Mouse (Mus musculus) kidney, embryonic 15.5 days (tissue): Measurements from ENCODE around the gene Polg2. TPM values are rescaled to one million over a fixed set of nuclear protein-coding genes. Genes with fewer than 3 reads are reported as not detected.

Experiments used
- ATAC-seq: fragments of 200-750 bp; cut with Nextera tagmentation; replicated peaks from 2 replicates; pipeline ENCODE4 v1.8.0; 2017; ENCODE audit warnings: moderate TSS enrichment; ENCODE audit not compliant: low FRiP score
- H3K27ac ChIP-seq: fragments of 300-500 bp; sonication (generic); 2 replicates; pipeline ENCODE4 v1.5.1; 2015; ENCODE audit warnings: mild to moderate bottlenecking, inconsistent platforms
- H3K27me3 ChIP-seq: fragments of 300-500 bp; sonication (generic); 2 replicates; pipeline ENCODE4 v1.6.1; 2015; ENCODE audit warnings: inconsistent platforms
- H3K36me3 ChIP-seq: fragments of 300-500 bp; sonication (generic); 2 replicates; pipeline ENCODE4 v1.6.1; 2015; ENCODE audit warnings: inconsistent platforms
- H3K4me1 ChIP-seq: fragments of 300-500 bp; sonication (generic); 2 replicates; pipeline ENCODE4 v1.6.1; 2015; ENCODE audit warnings: inconsistent platforms
- H3K4me2 ChIP-seq: fragments of 300-500 bp; sonication (generic); 2 replicates; pipeline ENCODE4 v1.6.1; 2015; ENCODE audit warnings: moderate library complexity, mild to moderate bottlenecking, inconsistent platforms
- H3K4me3 ChIP-seq: fragments of 300-500 bp; sonication (generic); replicated peaks from 2 replicates; pipeline ENCODE4 v1.5.1; 2015; ENCODE audit warnings: mild to moderate bottlenecking, inconsistent platforms
- H3K9ac ChIP-seq: fragments of 300-500 bp; sonication (generic); 2 replicates; pipeline ENCODE4 v1.6.1; 2015; ENCODE audit warnings: mild to moderate bottlenecking, inconsistent platforms
- H3K9me3 ChIP-seq: fragments of 300-500 bp; sonication (generic); replicated peaks from 2 replicates; pipeline ENCODE4 v1.6.1; 2016; ENCODE audit warnings: inconsistent platforms
- WGBS: fragments of 180-500 bp; shearing (Covaris S2); methylation state at CpG from one replicate; pipeline ENCODE4 v1.1.7; 2015; ENCODE audit warnings: mixed read lengths; 5-methylcytosine and 5-hydroxymethylcytosine counted together
- polyA plus RNA-seq: library from polyadenylated mRNA; unstranded; fragments of >200 nt; fragmentation: Nextera tagmentation; extraction: Ambion mirVana; gene quantifications from 2 replicates; pipeline ENCODE4 v1.2.1, GENCODE M21; 2015

The Polg2 gene
- polyA plus RNA-seq, 1 experiment from 2014 or later = 12.1 TPM

GRCm38 (mm10) chr11:106778132-106778531, 1.2 kb downstream of the Polg2 start:
- Histone ChIP-seq H3K4me2 (peak overlapping the region; percentile 82), H3K4me1 (peaks cover 17% of the 10 kb centered on the region), H3K4me3 (peak overlapping the region; percentile 89), H3K9ac (no peak overlapping the region), H3K27ac (no peak overlapping the region), H3K9me3 (no peaks in the 10 kb centered on the region), H3K27me3 (no peaks in the 10 kb centered on the region), H3K36me3 (peaks cover 73% of the 10 kb centered on the region)
- no peak for ATAC-seq
- WGBS = 94% methylated on average over 7 of the region's 7 CpGs

- Histone ChIP-seq H3K4me2 (peak overlapping the region; percentile 23; the same call in 1 of the 2 replicates), H3K9ac (no peak overlapping the region), H3K27me3 (no peaks in the 10 kb centered on the region), H3K4me1 (peaks cover 17% of the 10 kb centered on the region), H3K36me3 (peaks cover 73% of the 10 kb centered on the region), H3K9me3 (no peaks in the 10 kb centered on the region), H3K4me3 (no peak overlapping the region), H3K27ac (no peak overlapping the region)
- no peak for ATAC-seq
- WGBS = 92% methylated on average over 3 of the region's 3 CpGs
Measured at GRCm38 (mm10) chr11:106777395-106777794, 1.9 kb downstream of the Polg2 start.

DNA sequence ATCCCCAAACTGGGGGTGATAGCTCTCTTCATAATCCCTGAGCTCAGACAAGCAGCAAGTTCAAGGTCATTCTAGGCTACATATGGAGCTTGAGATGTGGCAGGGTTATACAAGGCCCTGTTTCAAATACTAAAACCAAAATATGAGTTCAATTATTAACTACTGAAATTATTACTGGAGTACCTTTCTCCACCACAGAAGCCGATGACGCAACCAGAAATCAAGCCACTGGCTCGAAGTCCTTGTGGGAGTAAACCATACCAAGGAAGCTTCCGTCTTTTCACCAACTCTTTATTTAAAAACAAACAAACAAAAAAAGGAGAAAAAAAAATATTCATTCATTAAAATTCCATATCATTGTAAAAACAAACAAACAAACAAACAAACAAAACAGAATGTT, 2.4 kb downstream of the Polg2 start:
- ATAC-seq = no peak

GRCm38 (mm10) chr11:106773061-106773460, 6.3 kb downstream of the Polg2 start:
- H3K27me3 ChIP-seq = no peaks in the 10 kb centered on the region
- H3K4me2 ChIP-seq = no peak overlapping the region
- peaks cover 93% of the 10 kb centered on the region for H3K36me3 ChIP-seq
- no peaks in the 10 kb centered on the region for H3K9me3 ChIP-seq
- H3K4me1 ChIP-seq = peaks cover 8% of the 10 kb centered on the region
- no peak overlapping the region for H3K9ac ChIP-seq
- H3K27ac ChIP-seq = no peak overlapping the region
- no peak overlapping the region for H3K4me3 ChIP-seq
- no peak for ATAC-seq
- 90% methylated on average over 9 of the region's 9 CpGs for WGBS

More for the DNA sequence above, 2.4 kb downstream of the Polg2 start:
- H3K9me3 ChIP-seq = no peaks in the 10 kb centered on the region
- H3K9ac ChIP-seq = no peak overlapping the region
- H3K36me3 ChIP-seq = peaks cover 73% of the 10 kb centered on the region
- H3K27me3 ChIP-seq = no peaks in the 10 kb centered on the region
- no peak overlapping the region for H3K4me2 ChIP-seq
- H3K27ac ChIP-seq = no peak overlapping the region
- 85% methylated on average over 4 of the region's 4 CpGs for whole genome bisulfite sequencing
- H3K4me1 ChIP-seq = peaks cover 17% of the 10 kb centered on the region
- H3K4me3 ChIP-seq = no peak overlapping the region

DNA sequence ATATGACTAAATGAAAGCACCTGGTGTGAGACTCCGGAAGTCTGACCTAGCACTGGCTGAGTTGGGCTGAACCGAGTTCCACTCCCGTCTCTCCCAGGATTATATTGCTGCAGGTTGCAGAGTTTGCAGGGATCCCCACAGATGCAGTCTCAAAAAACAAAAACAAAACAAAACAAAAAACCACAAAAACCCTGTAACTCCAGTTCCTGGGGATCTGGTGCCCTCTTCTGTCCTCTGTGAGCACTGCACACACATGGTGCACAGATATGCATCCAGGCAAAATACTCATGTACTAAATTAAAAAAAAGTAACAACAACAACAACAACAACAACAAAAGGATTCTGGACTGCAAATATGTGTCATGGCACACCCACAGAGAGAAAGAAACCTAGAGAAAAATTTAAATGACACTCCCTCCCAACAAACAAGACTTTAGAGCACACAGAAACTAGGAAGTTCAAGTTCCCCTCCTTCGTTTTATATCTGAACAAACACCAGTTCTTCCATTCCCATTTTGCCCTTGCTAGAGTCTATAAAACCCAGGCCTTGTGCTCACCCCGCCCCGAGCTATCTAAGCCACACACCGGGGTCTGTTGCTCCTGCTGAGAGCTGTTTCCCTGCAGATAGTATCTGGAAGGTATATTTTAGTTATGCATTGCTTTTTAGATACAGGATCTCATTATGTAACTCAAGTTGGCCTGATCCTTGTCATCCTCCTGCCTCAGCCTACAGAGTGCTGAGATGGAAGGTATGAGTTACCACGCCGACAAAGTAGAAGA, 9.0 kb downstream of the Polg2 start:
- H3K4me1 ChIP-seq = no peaks in the 10 kb centered on the region
- H3K9me3 ChIP-seq = 0 out of 2 replicates have a peak, but pooled peaks cover 3% of the 10 kb centered on the region
- H3K9ac ChIP-seq = no peak overlapping the region
- peaks cover 97% of the 10 kb centered on the region for H3K36me3 ChIP-seq
- no peak for ATAC-seq
- no peak overlapping the region for H3K27ac ChIP-seq
- no peaks in the 10 kb centered on the region for H3K27me3 ChIP-seq
- H3K4me2 ChIP-seq = no peak overlapping the region
- WGBS = 95% methylated on average over 9 of the region's 9 CpGs
- no peak overlapping the region for H3K4me3 ChIP-seq

DNA sequence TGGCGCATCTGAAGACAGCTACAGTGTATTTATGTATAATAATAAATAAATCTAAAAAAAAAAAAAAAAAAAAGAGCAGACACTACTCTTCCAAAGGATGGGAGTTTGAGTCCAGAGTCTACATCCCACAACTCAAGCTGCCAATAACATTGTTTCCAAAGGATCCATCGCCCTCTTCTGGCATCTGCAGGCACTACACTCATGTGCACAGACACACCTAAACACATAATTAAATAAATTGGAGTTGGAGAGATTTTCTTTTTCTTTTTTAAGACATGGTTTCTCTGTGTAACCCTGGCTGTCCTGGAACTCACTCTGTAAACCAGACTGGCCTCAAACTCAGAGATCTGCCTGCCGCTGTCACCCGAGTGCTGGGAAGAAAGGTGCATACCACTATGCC, 11.8 kb downstream of the Polg2 start:
- no peak overlapping the region for H3K9ac ChIP-seq
- ATAC-seq = no peak
- 89% methylated on average over 4 of the region's 4 CpGs for WGBS
- 0 out of 2 replicates have a peak, but pooled peaks cover 3% of the 10 kb centered on the region for H3K9me3 ChIP-seq
- H3K27me3 ChIP-seq = no peaks in the 10 kb centered on the region
- H3K4me3 ChIP-seq = no peak overlapping the region
- H3K36me3 ChIP-seq = peaks cover 77% of the 10 kb centered on the region
- no peak overlapping the region for H3K4me2 ChIP-seq
- no peak overlapping the region for H3K27ac ChIP-seq
- H3K4me1 ChIP-seq = peaks cover 8% of the 10 kb centered on the region

GRCm38 (mm10) chr11:106766611-106767162, 12.7 kb downstream of the Polg2 start:
- H3K4me3 ChIP-seq = no peak overlapping the region
- H3K4me1 ChIP-seq = peaks cover 16% of the 10 kb centered on the region
- H3K27me3 ChIP-seq = no peaks in the 10 kb centered on the region
- no peak overlapping the region for H3K9ac ChIP-seq
- ATAC-seq = no peak
- 76% methylated on average over 4 of the region's 4 CpGs for WGBS
- no peak overlapping the region for H3K27ac ChIP-seq
- 0 out of 2 replicates have a peak, but pooled peaks cover 3% of the 10 kb centered on the region for H3K9me3 ChIP-seq
- peaks cover 68% of the 10 kb centered on the region for H3K36me3 ChIP-seq
- no peak overlapping the region for H3K4me2 ChIP-seq

- WGBS = 72% methylated on average over 9 of the region's 9 CpGs
- no peak overlapping the region for H3K4me2 ChIP-seq
- ATAC-seq = peak; percentile 34; the same call in 1 of the 2 replicates
Measured at GRCm38 (mm10) chr11:106762800-106763185, 16.5 kb downstream of the Polg2 start.

GRCm38 (mm10) chr11:106762139-106762799, 17.1 kb downstream of the Polg2 start:
- Histone ChIP-seq H3K4me2 (no peak overlapping the region), H3K9ac (no peak overlapping the region), H3K4me1 (peaks cover 17% of the 10 kb centered on the region), H3K36me3 (peaks cover 24% of the 10 kb centered on the region), H3K9me3 (no peaks in the 10 kb centered on the region), H3K27me3 (no peaks in the 10 kb centered on the region), H3K27ac (peak overlapping the region; percentile 91), H3K4me3 (no peak overlapping the region)
- peak; percentile 84 for ATAC-seq
- 18% methylated on average over 5 of the region's 5 CpGs for WGBS

More at GRCm38 (mm10) chr11:106762800-106763185, 16.5 kb downstream of the Polg2 start:
- Histone ChIP-seq H3K4me3 (no peak overlapping the region), H3K36me3 (peaks cover 29% of the 10 kb centered on the region), H3K4me1 (peaks cover 17% of the 10 kb centered on the region), H3K27ac (peak overlapping the region; percentile 91), H3K9me3 (0 out of 2 replicates have a peak, but pooled peaks cover 3% of the 10 kb centered on the region), H3K27me3 (no peaks in the 10 kb centered on the region), H3K9ac (no peak overlapping the region)

DNA sequence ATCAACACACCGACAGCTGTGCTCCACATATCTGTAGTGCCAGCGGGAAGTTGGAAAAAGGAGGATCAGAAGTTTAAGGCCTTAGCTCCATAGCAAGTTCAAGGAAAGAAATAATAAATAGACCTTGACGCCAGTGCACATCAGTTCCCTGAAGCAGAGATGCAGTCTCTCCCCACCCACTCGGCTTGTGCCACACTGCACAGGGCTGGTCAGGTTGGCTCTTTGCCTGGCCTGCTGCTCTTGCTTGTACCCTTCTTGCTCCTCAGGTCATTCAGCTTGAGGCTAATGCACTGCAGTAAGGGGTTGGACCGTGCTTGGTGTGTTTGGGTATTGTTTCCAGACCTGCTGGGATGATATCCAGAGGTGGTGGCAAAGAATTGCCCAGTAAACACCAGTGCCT, 18.8 kb downstream of the Polg2 start:
- ATAC-seq = no peak
- Histone ChIP-seq H3K9me3 (no peaks in the 10 kb centered on the region), H3K4me1 (peaks cover 17% of the 10 kb centered on the region), H3K27me3 (no peaks in the 10 kb centered on the region), H3K36me3 (0 out of 2 replicates have a peak, but pooled peaks cover 8% of the 10 kb centered on the region), H3K27ac (no peak overlapping the region), H3K4me2 (no peak overlapping the region), H3K9ac (no peak overlapping the region), H3K4me3 (no peak overlapping the region)
- 89% methylated on average over 5 of the region's 5 CpGs for WGBS

GRCm38 (mm10) chr11:106759028-106759427, 20.3 kb downstream of the Polg2 start:
- 92% methylated on average over 3 of the region's 3 CpGs for WGBS
- H3K4me3 ChIP-seq = no peak overlapping the region
- H3K4me1 ChIP-seq = peaks cover 17% of the 10 kb centered on the region
- no peak overlapping the region for H3K9ac ChIP-seq
- ATAC-seq = no peak
- H3K27me3 ChIP-seq = no peaks in the 10 kb centered on the region
- no peaks in the 10 kb centered on the region for H3K9me3 ChIP-seq
- no peak overlapping the region for H3K4me2 ChIP-seq
- no peak overlapping the region for H3K27ac ChIP-seq
- no peaks in the 10 kb centered on the region for H3K36me3 ChIP-seq

DNA sequence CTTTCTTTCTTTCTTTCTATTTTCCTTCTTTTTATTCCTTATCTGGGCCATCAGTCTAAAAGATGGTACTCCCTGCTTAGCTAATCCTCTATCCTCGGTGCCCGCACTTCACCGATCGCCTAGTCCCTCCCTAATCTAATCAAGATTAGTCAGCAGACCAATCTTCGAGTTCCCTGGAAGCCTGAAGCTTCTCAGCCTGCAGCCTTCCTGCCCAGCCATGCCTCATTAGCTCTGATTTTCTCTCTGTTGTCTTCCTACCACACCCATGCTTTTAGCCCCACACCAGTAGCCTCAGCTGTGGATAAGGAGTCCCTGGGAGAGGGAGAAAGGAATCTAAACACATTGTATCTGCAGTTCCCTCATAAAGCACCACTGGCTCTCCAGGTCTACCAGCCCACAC, 23.8 kb downstream of the Polg2 start:
- no peaks in the 10 kb centered on the region for H3K27me3 ChIP-seq
- H3K9me3 ChIP-seq = no peaks in the 10 kb centered on the region
- no peak for ATAC-seq
- H3K27ac ChIP-seq = no peak overlapping the region
- H3K36me3 ChIP-seq = no peaks in the 10 kb centered on the region
- no peak overlapping the region for H3K9ac ChIP-seq
- 59% methylated on average over 5 of the region's 5 CpGs for WGBS
- H3K4me3 ChIP-seq = no peak overlapping the region
- no peak overlapping the region for H3K4me2 ChIP-seq
- no peaks in the 10 kb centered on the region for H3K4me1 ChIP-seq
